Mouse (Mus musculus) ES-E14 (cell line): ENCODE results near the gene Papss1. TPM values are rescaled to one million over a fixed set of nuclear protein-coding genes. Genes with fewer than 3 reads are reported as not detected.

Experiments
- DNase-seq: peaks from one replicate; pipeline ENCODE4 v3.0.0-alpha.2; 2013; ENCODE audit warnings: low read depth, low spot score
- H3K27ac ChIP-seq: 2 replicates; pipeline ENCODE4 v1.5.1; 2012; ENCODE audit warnings: low read depth, mild to moderate bottlenecking, low read length, moderate library complexity, mixed read lengths; ENCODE audit not compliant: poor library complexity, insufficient read depth, severe bottlenecking
- H3K36me3 ChIP-seq: 2 replicates; pipeline ENCODE4 v1.6.1; 2012; ENCODE audit warnings: mild to moderate bottlenecking, low read length, moderate library complexity, mixed read lengths; ENCODE audit not compliant: control insufficient read depth, poor library complexity, insufficient read depth, severe bottlenecking
- H3K4me1 ChIP-seq, 2 experiments: fragments of 150-350 bp in 1 of 2; sonication (generic) in 1 of 2; 2 replicates each; pipeline ENCODE4 v1.6.1; 2012; ENCODE audit warnings: low read length in 2 of 2, mild to moderate bottlenecking in 1 of 2, mixed read lengths in 1 of 2; ENCODE audit not compliant: control insufficient read depth in 2 of 2, insufficient read depth in 2 of 2, poor library complexity in 1 of 2
- H3K4me3 ChIP-seq, 2 experiments: fragments of 150-350 bp in 1 of 2; sonication (generic) in 1 of 2; 2 replicates each; pipeline ENCODE4 v1.5.1; 2012; ENCODE audit warnings: low read length in 2 of 2, low read depth in 1 of 2, mild to moderate bottlenecking in 1 of 2, mixed read lengths in 1 of 2; ENCODE audit not compliant: insufficient read depth in 1 of 2, poor library complexity in 1 of 2, severe bottlenecking in 1 of 2
- H3K9ac ChIP-seq: 2 replicates; pipeline ENCODE4 v1.6.1; 2012; ENCODE audit warnings: low read depth, mild to moderate bottlenecking, low read length, mixed read lengths; ENCODE audit not compliant: poor library complexity, insufficient read depth, severe bottlenecking
- H3K9me3 ChIP-seq: fragments of 150-350 bp; sonication (generic); 2 replicates; pipeline ENCODE4 v1.6.1; 2012; ENCODE audit warnings: low read depth, mild to moderate bottlenecking, low read length; ENCODE audit not compliant: control insufficient read depth, insufficient read depth
- CHD2 ChIP-seq: IDR thresholded peaks from 2 replicates; pipeline ENCODE4 v1.6.1; 2014; ENCODE audit warnings: mild to moderate bottlenecking, low read depth, low read length, inconsistent platforms
- HCFC1 ChIP-seq: IDR thresholded peaks from 2 replicates; pipeline ENCODE4 v1.6.1; 2012; ENCODE audit warnings: low read length, inconsistent platforms, borderline replicate concordance; ENCODE audit not compliant: insufficient read depth
- MAFK ChIP-seq: IDR thresholded peaks from 2 replicates; pipeline ENCODE4 v1.6.1; 2014; ENCODE audit warnings: mild to moderate bottlenecking, low read depth, low read length, inconsistent platforms; ENCODE audit not compliant: insufficient read depth
- ZC3H11A ChIP-seq: IDR thresholded peaks from 2 replicates; pipeline ENCODE4 v1.6.1; 2012; ENCODE audit warnings: low read depth, mild to moderate bottlenecking, inconsistent platforms, low read length, borderline replicate concordance
- ZNF384 ChIP-seq: IDR thresholded peaks from 2 replicates; pipeline ENCODE4 v1.6.1; 2012; ENCODE audit warnings: low read depth, low read length, inconsistent platforms
- in situ Hi-C, 2 experiments: fragments of 600-800 bp; cut with MboI; formaldehyde crosslinking; loops; one replicate each; pipeline ENCODE4 v1.15.1; 2025; ENCODE audit warnings: low sequenced_read_pairs in 2 of 2, inconsistent platforms in 1 of 2; ENCODE audit not compliant: unreplicated experiment in 2 of 2
- total RNA-seq: library from RNA; depleted of rRNA; stranded (reverse); fragments of 300-350 nt; gene quantifications from 2 replicates; pipeline ENCODE4 v1.2.3, GENCODE M21; 2012; rRNA removed

The Papss1 gene
- total RNA-seq: 8.2 and 12.8 TPM in 2 replicates

GRCm38 (mm10) chr3:131564430-131565256, at the start of gene Papss1:
Gene Papss1 (plus strand): TSS chr3:131564768.
- in situ Hi-C loops: no loop called here
- Histone ChIP-seq H3K9me3 (no peaks in the 10 kb centered on the region), H3K36me3 (no peaks in the 10 kb centered on the region), H3K4me1 (peaks cover 0 to 2% of the 10 kb centered on the region in 2 experiments; a peak in 1 of 4 replicates), H3K27ac (no peak within 1 kb of the TSS), H3K4me3 (peak within 1 kb of the TSS; percentile 89 to 94), H3K9ac (peak within 1 kb of the TSS; percentile 84)
- peak; percentile 100 for DNase-seq
- TF ChIP-seq ZNF384 (no peak), CHD2 (no peak), HCFC1 (no peak), MAFK (no peak), ZC3H11A (no peak)

GRCm38 (mm10) chr3:131516332-131516999, 48.1 kb upstream of the Papss1 start:
- no peak overlapping the region for H3K9ac ChIP-seq
- in situ Hi-C loops: no loop called here
- no peaks in the 10 kb centered on the region for H3K9me3 ChIP-seq
- peaks cover 0 to 2% of the 10 kb centered on the region in 2 experiments; a peak in 1 of 4 replicates for H3K4me1 ChIP-seq
- TF ChIP-seq CHD2 (no peak), ZNF384 (no peak), MAFK (no peak), HCFC1 (no peak), ZC3H11A (no peak)
- H3K36me3 ChIP-seq: no peaks in the 10 kb centered on the region
- no peak overlapping the region for H3K27ac ChIP-seq
- DNase-seq: no peak
- H3K4me3 ChIP-seq: no peak overlapping the region

- no peak for DNase-seq
- Histone ChIP-seq H3K4me3 (no peak overlapping the region), H3K36me3 (no peaks in the 10 kb centered on the region), H3K9ac (no peak overlapping the region), H3K9me3 (no peaks in the 10 kb centered on the region), H3K4me1 (peaks cover 0 to 2% of the 10 kb centered on the region in 2 experiments; a peak in 1 of 4 replicates), H3K27ac (no peak overlapping the region)
- in situ Hi-C loops: no loop called here
- TF ChIP-seq CHD2 (no peak), ZNF384 (no peak), HCFC1 (no peak), ZC3H11A (no peak), MAFK (no peak)
Observed at GRCm38 (mm10) chr3:131517756-131518155, 46.8 kb upstream of the Papss1 start.

GRCm38 (mm10) chr3:131521206-131521605, 43.4 kb upstream of the Papss1 start:
- Histone ChIP-seq H3K9me3 (no peaks in the 10 kb centered on the region), H3K4me1 (peaks cover 0 to 2% of the 10 kb centered on the region in 2 experiments; a peak in 2 of 4 replicates), H3K36me3 (no peaks in the 10 kb centered on the region), H3K9ac (no peak overlapping the region), H3K4me3 (no peak overlapping the region), H3K27ac (no peak overlapping the region)
- no peak for TF ChIP-seq HCFC1
- 0 out of 2 replicates have a peak, but pooled peaks have one; percentile 9 for TF ChIP-seq MAFK
- no peak for TF ChIP-seq ZC3H11A
- no peak for TF ChIP-seq CHD2
- no peak for TF ChIP-seq ZNF384
- in situ Hi-C loops: no loop called here
- peak; percentile 17 for DNase-seq
